Mouse (Mus musculus): ENCODE data around the gene Prtg. TPM values are rescaled to one million over a fixed set of nuclear protein-coding genes. Genes with fewer than 3 reads are reported as not detected.

The Prtg gene
- polyA plus RNA-seq, 1 experiment from 2014 or later, result 2.1 TPM

- DNase-seq (ENCODE audit: low read depth, low spot score) (no peak), ATAC-seq (no peak)
- in situ Hi-C loops (cut with MboI; ENCODE audit: low pct_unique_long_range_greater_than_20kb), result no loop called here
- CTCF ChIA-PET, result interaction anchor here (1.2 kb wide), 1 partner anchor 12 kb away, joined by 4 read pairs; no protein-coding TSS in a partner anchor
- no peak for TF ChIP-seq CTCF (IDR thresholded peaks at IDR 0.05)
- POLR2A ChIA-PET, result no interaction called here
- H3K27me3 ChIP-seq, result no peaks in the 10 kb centered on the region
Observed at GRCm38 (mm10) chr9:72833992-72834696, 27.5 kb downstream of the Prtg start.

DNA sequence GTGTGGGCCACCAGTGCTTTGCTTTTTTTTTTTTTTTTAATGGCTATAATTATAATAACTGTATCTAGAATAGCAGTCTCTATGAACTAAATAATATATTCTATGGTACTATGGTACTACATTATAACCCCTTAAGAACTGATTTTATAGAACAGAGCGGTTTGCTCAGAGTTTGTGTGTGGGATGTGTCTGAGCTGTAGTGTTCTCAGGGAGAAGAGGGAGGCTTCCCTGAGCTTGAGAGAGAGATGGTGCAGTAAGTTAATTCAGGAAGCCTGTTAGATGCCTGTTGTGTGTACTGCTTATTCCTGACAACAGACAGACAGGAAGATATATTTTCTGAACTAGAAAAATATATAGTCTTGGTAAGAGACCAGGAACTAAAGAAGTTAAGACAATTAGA, 28.3 kb downstream of the Prtg start:
- TF ChIP-seq CTCF (IDR thresholded peaks at IDR 0.05), result no peak
- ChIA-PET CTCF (interaction anchor here (1.2 to 1.4 kb wide), 2 partner anchors 10 to 11 kb away, joined by 3 to 4 read pairs; no protein-coding TSS in a partner anchor), POLR2A (interaction anchor here (0.6 kb wide), 1 partner anchor 25 kb away, joined by 4 read pairs; no protein-coding TSS in a partner anchor)
- in situ Hi-C loops (cut with MboI; ENCODE audit: low pct_unique_long_range_greater_than_20kb), result no loop called here
- no peaks in the 10 kb centered on the region for H3K27me3 ChIP-seq
- DNase-seq (ENCODE audit: low read depth, low spot score), result no peak
- ATAC-seq, result no peak

- in situ Hi-C loops (cut with MboI; ENCODE audit: low pct_unique_long_range_greater_than_20kb), result no loop called here
- ATAC-seq (no peak), DNase-seq (ENCODE audit: low read depth, low spot score) (no peak)
- H3K27me3 ChIP-seq, result no peaks in the 10 kb centered on the region
- CTCF ChIA-PET, result interaction anchor here (1.0 to 2.2 kb wide), 4 partner anchors 9 to 25 kb away, joined by 4 to 9 read pairs (median 4); no protein-coding TSS in a partner anchor
- POLR2A ChIA-PET, result interaction anchor here (0.9 kb wide), 1 partner anchor 21 kb away, joined by 3 read pairs; no protein-coding TSS in a partner anchor
- no peak for TF ChIP-seq CTCF (IDR thresholded peaks at IDR 0.05)
Observed at GRCm38 (mm10) chr9:72836708-72837495, 30.2 kb downstream of the Prtg start.

DNA sequence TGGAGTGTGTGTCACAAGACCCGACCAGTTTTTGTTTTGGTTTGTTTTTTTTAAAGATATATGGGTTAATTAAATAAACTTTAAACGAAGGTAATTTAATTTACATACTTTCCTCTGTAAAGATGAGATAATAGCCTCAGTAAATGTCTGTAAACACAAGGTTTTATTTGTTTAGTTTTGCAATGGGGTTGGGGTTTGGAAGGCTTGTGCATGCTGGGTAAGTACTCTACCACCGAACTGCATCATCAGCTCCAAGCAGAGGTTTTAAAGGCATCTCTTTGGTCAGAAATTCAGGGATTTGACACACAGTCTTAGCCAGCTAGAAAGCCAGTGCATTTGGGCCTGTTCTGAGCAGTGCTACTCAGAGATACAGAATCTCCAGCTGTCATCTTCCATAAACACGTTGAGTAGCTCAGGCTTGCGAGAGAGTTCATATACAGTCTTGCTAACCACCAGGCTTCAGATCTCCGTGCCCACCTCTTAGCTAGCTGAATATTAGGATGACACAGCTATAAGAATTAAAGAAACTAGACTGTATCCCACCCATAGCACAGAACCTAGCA, 31.0 kb downstream of the Prtg start:
- no peak for ATAC-seq
- H3K27me3 ChIP-seq, result no peaks in the 10 kb centered on the region
- DNase-seq (ENCODE audit: low read depth, low spot score), result no peak
- in situ Hi-C loops (cut with MboI; ENCODE audit: low pct_unique_long_range_greater_than_20kb), result no loop called here
- CTCF ChIA-PET, result interaction anchor here (0.8 to 2.2 kb wide), 5 partner anchors 8 to 30 kb away, joined by 3 to 9 read pairs (median 5); no protein-coding TSS in a partner anchor
- POLR2A ChIA-PET, result interaction anchor here (0.9 kb wide), 1 partner anchor 21 kb away, joined by 3 read pairs; no protein-coding TSS in a partner anchor
- no peak for TF ChIP-seq CTCF (IDR thresholded peaks at IDR 0.05)

- DNase-seq (ENCODE audit: low read depth, low spot score), result peak; percentile 64
- in situ Hi-C loops (cut with MboI; ENCODE audit: low pct_unique_long_range_greater_than_20kb), result no loop called here
- CTCF ChIA-PET, result interaction anchor here (0.8 to 2.2 kb wide), 5 partner anchors 8 to 31 kb away, joined by 3 to 9 read pairs (median 5); no protein-coding TSS in a partner anchor
- TF ChIP-seq CTCF (IDR thresholded peaks at IDR 0.05), result no peak
- H3K27me3 ChIP-seq, result no peaks in the 10 kb centered on the region
- ATAC-seq, result peak; percentile 31
- POLR2A ChIA-PET, result no interaction called here
Observed at GRCm38 (mm10) chr9:72838256-72838655, 31.6 kb downstream of the Prtg start.

DNA sequence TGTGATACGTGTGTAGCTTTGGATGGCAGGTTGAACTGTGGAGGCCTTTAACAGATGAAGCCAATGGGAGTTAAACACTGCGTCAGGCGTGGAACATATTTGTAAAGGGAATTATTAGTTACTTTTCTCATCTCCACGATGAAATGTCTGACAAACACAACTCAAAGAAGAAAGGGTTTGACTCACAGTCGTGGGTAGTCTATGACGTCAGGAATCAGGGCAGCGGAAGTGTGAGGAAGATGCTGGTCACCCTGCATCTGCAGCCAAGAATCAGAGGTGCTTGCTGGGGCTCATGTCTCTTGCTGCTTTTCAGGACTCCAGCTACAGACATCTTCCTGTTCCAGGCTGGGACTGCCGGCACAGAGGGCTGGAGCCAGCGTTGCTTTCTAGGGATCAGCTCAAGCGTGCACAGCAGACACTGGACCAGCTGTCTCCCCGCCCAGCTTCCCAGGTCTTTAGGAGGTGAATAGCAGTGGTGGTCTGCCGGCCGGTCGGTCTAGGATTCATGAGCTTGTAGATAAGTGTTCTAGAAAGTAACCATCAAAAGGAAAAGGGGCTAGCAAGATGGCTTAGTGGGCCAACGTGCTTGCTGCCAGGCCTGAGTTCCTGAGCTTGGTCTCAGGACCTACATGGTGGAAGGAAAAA, 32.8 kb downstream of the Prtg start:
- ChIA-PET CTCF (no interaction called here), POLR2A (no interaction called here)
- in situ Hi-C loops (cut with MboI; ENCODE audit: low pct_unique_long_range_greater_than_20kb), result no loop called here
- ATAC-seq (no peak), DNase-seq (ENCODE audit: low read depth, low spot score) (no peak)
- TF ChIP-seq CTCF (IDR thresholded peaks at IDR 0.05), result no peak
- no peaks in the 10 kb centered on the region for H3K27me3 ChIP-seq

- CTCF ChIA-PET, result interaction anchor here (0.5 to 3.9 kb wide), 4 partner anchors 10 to 97 kb away, joined by 3 to 17 read pairs (median 4); partner anchors contain the start of gene Prtg
- ATAC-seq, result no peak
- TF ChIP-seq CTCF (IDR thresholded peaks at IDR 0.05), result no peak
- no peaks in the 10 kb centered on the region for H3K27me3 ChIP-seq
- no peak for DNase-seq (ENCODE audit: low read depth, low spot score)
- POLR2A ChIA-PET, result no interaction called here
- in situ Hi-C loops (cut with MboI; ENCODE audit: low pct_unique_long_range_greater_than_20kb), result no loop called here
Observed at GRCm38 (mm10) chr9:72844496-72844895, 37.8 kb downstream of the Prtg start.

GRCm38 (mm10) chr9:72846160-72846559, 39.5 kb downstream of the Prtg start:
- DNase-seq (ENCODE audit: low read depth, low spot score) (peak; percentile 85), ATAC-seq (peak; percentile 95)
- POLR2A ChIA-PET, result interaction anchor here (0.6 kb wide), 1 partner anchor 41 kb away, joined by 3 read pairs; no protein-coding TSS in a partner anchor
- no peak for TF ChIP-seq CTCF (IDR thresholded peaks at IDR 0.05)
- H3K27me3 ChIP-seq, result no peaks in the 10 kb centered on the region
- CTCF ChIA-PET, result interaction anchor here (0.9 to 3.9 kb wide), 9 partner anchors 9 to 39 kb away, joined by 3 to 17 read pairs (median 4); partner anchors contain the start of gene Prtg
- in situ Hi-C loops (cut with MboI; ENCODE audit: low pct_unique_long_range_greater_than_20kb), result loop anchor here (5.0 kb wide), 1 partner anchor 34 kb away; no protein-coding TSS in a partner anchor

DNA sequence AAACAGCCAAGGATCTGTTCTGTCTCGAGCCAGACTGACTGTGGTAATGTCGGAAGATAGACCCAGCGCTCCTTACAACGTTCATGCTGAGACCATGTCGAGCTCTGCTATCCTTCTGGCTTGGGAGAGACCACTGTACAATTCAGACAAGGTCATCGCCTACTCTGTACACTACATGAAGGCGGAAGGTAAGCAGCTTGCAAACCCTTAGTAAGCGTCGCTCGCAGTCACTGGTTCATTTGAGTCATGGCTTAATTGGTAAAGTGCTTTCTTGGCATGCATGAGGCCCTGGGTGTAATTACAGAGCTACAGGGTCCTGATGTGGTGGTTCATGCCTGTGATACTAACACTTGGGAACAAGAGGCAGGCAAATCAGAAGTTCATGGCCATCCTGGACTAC, 44.9 kb downstream of the Prtg start:
- H3K27me3 ChIP-seq, result no peaks in the 10 kb centered on the region
- ATAC-seq (no peak), DNase-seq (ENCODE audit: low read depth, low spot score) (no peak)
- no peak for TF ChIP-seq CTCF (IDR thresholded peaks at IDR 0.05)
- ChIA-PET POLR2A (interaction anchor here (0.7 kb wide), 1 partner anchor 71 kb away, joined by 3 read pairs; no protein-coding TSS in a partner anchor), CTCF (no interaction called here)
- in situ Hi-C loops (cut with MboI; ENCODE audit: low pct_unique_long_range_greater_than_20kb), result no loop called here

DNA sequence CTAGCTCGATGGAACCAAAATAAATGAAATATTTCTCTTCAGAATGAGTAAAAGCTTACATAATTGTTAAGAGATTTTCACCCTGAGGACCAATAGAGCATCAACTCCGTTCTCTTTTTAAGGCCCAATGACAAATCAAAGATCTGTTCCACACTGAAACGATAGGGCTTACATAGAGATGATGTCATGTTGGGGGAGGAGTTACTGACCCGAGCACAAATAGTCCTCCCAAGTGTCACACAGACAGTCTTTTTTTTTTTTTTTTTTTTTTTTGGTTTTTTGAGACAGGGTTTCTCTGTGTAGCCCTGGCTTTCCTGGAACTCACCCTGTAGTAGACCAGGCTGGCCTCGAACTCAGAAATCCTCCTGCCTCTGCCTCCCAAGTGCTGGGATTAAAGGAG, 45.3 kb downstream of the Prtg start:
- H3K27me3 ChIP-seq, result no peaks in the 10 kb centered on the region
- POLR2A ChIA-PET, result no interaction called here
- in situ Hi-C loops (cut with MboI; ENCODE audit: low pct_unique_long_range_greater_than_20kb), result no loop called here
- CTCF ChIA-PET, result no interaction called here
- TF ChIP-seq CTCF (IDR thresholded peaks at IDR 0.05), result no peak
- no peak for DNase-seq (ENCODE audit: low read depth, low spot score)
- no peak for ATAC-seq

Measured in Patski (cell line).